Mouse (Mus musculus) T-helper 2 cell (primary cell): ENCODE results near the gene Grik3.

ENCODE experiments used
- in situ Hi-C: fragments of 300-600 bp; cut with MboI, MseI; formaldehyde crosslinking; loops from one replicate; pipeline ENCODE4 v1.15.1; 2025; ENCODE audit warnings: high pct_unique_total_duplicates

Grik3 gene

GRCm38 (mm10) chr4:125490661-125491504, at the start of gene Grik3:
Gene Grik3, plus strand, starts transcription at chr4:125490700.
- in situ Hi-C loops = no loop called here

- in situ Hi-C loops = no loop called here
Measured at GRCm38 (mm10) chr4:125441821-125442220, 48.7 kb upstream of the Grik3 start.

- in situ Hi-C loops = no loop called here
Measured at GRCm38 (mm10) chr4:125444366-125444765, 46.1 kb upstream of the Grik3 start.

- in situ Hi-C loops = no loop called here
Measured at GRCm38 (mm10) chr4:125450602-125451321, 39.7 kb upstream of the Grik3 start.

- in situ Hi-C loops = no loop called here
Measured at GRCm38 (mm10) chr4:125451821-125452220, 38.7 kb upstream of the Grik3 start.

- in situ Hi-C loops = no loop called here
Measured at GRCm38 (mm10) chr4:125456506-125456905, 34.0 kb upstream of the Grik3 start.

- in situ Hi-C loops = no loop called here
Measured at GRCm38 (mm10) chr4:125457152-125458093, 33.1 kb upstream of the Grik3 start.

- in situ Hi-C loops = no loop called here
Measured at GRCm38 (mm10) chr4:125459791-125460190, 30.7 kb upstream of the Grik3 start.

- in situ Hi-C loops = no loop called here
Measured at GRCm38 (mm10) chr4:125469711-125470372, 20.7 kb upstream of the Grik3 start.

GRCm38 (mm10) chr4:125474903-125475302, 15.6 kb upstream of the Grik3 start:
- in situ Hi-C loops = no loop called here

- in situ Hi-C loops = no loop called here
Measured at GRCm38 (mm10) chr4:125478071-125478470, 12.4 kb upstream of the Grik3 start.

GRCm38 (mm10) chr4:125481256-125481655, 9.2 kb upstream of the Grik3 start:
- in situ Hi-C loops = no loop called here

- in situ Hi-C loops = no loop called here
Measured at GRCm38 (mm10) chr4:125484131-125484530, 6.4 kb upstream of the Grik3 start.

GRCm38 (mm10) chr4:125485416-125486239, 4.9 kb upstream of the Grik3 start:
- in situ Hi-C loops = no loop called here

- in situ Hi-C loops = no loop called here
Measured at GRCm38 (mm10) chr4:125486616-125487015, 3.9 kb upstream of the Grik3 start.

GRCm38 (mm10) chr4:125487031-125487430, 3.5 kb upstream of the Grik3 start:
- in situ Hi-C loops = no loop called here

- in situ Hi-C loops = no loop called here
Measured at GRCm38 (mm10) chr4:125488796-125489637, 1.5 kb upstream of the Grik3 start.

- in situ Hi-C loops = no loop called here
Measured at GRCm38 (mm10) chr4:125489901-125490590, 454 bp upstream of the Grik3 start.
